Mouse (Mus musculus) A20 (cell line): Measurements from ENCODE around the gene H2afy2.

Experiments used
- DNase-seq: peaks from one replicate; pipeline ENCODE4 v3.0.0-alpha.2; 2011; ENCODE audit warnings: low read depth, low spot score

H2afy2 gene

GRCm38 (mm10) chr10:61723271-61723670 lies 60.7 kb downstream of the H2afy2 start:
- no peak for DNase-seq

GRCm38 (mm10) chr10:61722215-61722614 lies 61.7 kb downstream of the H2afy2 start:
- DNase-seq = no peak

- DNase-seq = no peak
Measured at GRCm38 (mm10) chr10:61720331-61720730, 63.6 kb downstream of the H2afy2 start.

- DNase-seq = no peak
Measured at GRCm38 (mm10) chr10:61717406-61718296, 66.3 kb downstream of the H2afy2 start.

GRCm38 (mm10) chr10:61715996-61716864 lies 67.7 kb downstream of the H2afy2 start:
- no peak for DNase-seq

- no peak for DNase-seq
Measured at GRCm38 (mm10) chr10:61715462-61715837, 68.5 kb downstream of the H2afy2 start.

- peak; percentile 71 for DNase-seq
Measured at GRCm38 (mm10) chr10:61714771-61715461, 69.0 kb downstream of the H2afy2 start, which contains the start of gene Aifm2. Gene Aifm2 (plus strand): TSS chr10:61715263.

GRCm38 (mm10) chr10:61714146-61714545 lies 69.8 kb downstream of the H2afy2 start:
- no peak for DNase-seq

GRCm38 (mm10) chr10:61713601-61714000 lies 70.3 kb downstream of the H2afy2 start:
- no peak for DNase-seq

- DNase-seq = peak; percentile 56
Measured at GRCm38 (mm10) chr10:61706412-61707375, 77.3 kb downstream of the H2afy2 start.

- DNase-seq = no peak
Measured at GRCm38 (mm10) chr10:61704663-61705062, 79.3 kb downstream of the H2afy2 start.

- DNase-seq = no peak
Measured at GRCm38 (mm10) chr10:61697028-61697427, 86.9 kb downstream of the H2afy2 start.

- peak; percentile 17 for DNase-seq
Measured at GRCm38 (mm10) chr10:61696560-61696823, 87.5 kb downstream of the H2afy2 start.

- DNase-seq = peak; percentile 57
Measured at GRCm38 (mm10) chr10:61695703-61696559, 88.0 kb downstream of the H2afy2 start.

GRCm38 (mm10) chr10:61694870-61695670 lies 88.9 kb downstream of the H2afy2 start, which contains the start of gene Tysnd1:
Gene Tysnd1 (plus strand): TSS chr10:61695514.
- DNase-seq = peak; percentile 96

GRCm38 (mm10) chr10:61693563-61693962 lies 90.4 kb downstream of the H2afy2 start:
- no peak for DNase-seq

GRCm38 (mm10) chr10:61689405-61689804 lies 94.5 kb downstream of the H2afy2 start:
- no peak for DNase-seq
